Mouse (Mus musculus) spleen, adult 18-20 months (tissue): Measurements from ENCODE around the gene Ciz1.
"Not testable (repeated sequence)": the region's sequence is repeated elsewhere in the genome, so short reads cannot be mapped to it uniquely, and the experiment has no call there.

Experiments
- DNase-seq, 2 experiments: peaks; one replicate each; pipeline ENCODE4 v3.0.0; 2022; ENCODE audit warnings: mixed read lengths in 2 of 2

Gene Ciz1

DNA sequence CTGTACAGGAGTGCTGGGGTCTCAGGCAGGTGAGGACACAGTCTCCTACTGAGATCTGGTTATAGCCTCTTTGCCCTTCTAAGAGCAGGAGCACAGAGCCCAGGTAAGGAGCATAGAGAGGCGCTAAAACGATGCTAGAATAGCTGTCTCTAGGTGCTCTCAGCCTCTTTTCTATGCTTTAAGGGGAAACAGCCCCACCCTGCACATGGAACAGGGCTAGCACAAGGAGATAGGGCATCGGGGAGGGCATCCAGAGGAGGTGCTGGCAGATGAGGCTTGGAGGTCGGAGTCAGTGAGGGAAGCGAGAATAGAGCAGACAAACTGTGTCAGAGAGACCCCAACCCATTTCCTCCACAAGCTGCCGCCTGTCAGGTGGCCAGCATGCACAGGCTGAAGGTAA is 5.1 kb upstream of the Ciz1 start:
- DNase-seq, result no peak

DNA sequence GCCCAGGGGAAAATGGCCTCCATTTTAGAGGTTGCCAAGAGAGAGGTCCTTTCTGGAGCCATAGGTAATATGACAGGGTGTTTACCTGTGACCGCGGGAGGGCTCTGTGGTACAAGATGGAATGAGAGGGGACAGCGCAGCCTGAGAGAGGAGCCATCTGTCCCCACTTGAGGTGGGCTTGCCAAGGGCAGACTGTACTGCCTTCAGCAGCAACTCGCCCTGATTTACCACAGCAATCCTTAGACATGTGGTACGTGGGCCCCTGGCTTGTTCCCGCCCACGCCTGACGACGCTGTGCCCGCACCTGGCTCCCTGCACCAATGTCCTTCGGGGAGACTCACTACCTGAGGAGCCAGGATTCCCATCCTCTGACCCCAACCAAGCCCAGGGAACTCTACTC is 3.8 kb upstream of the Ciz1 start:
- DNase-seq, result no peak

DNA sequence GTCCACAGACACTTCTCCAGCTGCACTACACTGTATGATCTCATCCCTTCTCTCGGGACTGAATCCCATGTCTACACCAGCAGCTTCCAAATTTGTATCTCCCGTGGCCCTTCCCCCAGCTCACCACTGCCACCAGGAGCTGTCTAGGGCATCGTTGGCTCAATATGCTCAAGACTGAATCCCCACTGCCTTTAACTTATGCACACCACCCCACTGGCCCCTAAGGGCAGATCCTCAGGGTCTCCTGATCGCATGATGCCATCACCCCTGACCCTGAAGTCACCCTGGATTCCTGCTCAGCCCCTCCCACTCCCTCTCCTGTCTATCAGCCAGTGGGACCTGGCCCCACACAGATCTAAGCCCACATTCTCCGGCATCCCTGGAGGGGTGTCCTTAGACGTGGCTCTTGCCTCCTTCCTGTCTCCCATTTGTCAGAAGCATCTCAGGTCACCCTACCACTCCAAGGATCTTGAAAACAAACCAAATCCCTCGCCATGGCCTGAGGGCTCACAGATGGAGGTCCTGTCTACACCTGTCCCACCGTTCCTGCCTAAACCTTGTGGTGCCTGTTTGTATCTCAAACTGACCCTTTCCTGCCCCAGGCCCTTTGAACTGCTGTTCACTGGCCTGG is 2.4 kb upstream of the Ciz1 start:
- DNase-seq, result no peak

DNA sequence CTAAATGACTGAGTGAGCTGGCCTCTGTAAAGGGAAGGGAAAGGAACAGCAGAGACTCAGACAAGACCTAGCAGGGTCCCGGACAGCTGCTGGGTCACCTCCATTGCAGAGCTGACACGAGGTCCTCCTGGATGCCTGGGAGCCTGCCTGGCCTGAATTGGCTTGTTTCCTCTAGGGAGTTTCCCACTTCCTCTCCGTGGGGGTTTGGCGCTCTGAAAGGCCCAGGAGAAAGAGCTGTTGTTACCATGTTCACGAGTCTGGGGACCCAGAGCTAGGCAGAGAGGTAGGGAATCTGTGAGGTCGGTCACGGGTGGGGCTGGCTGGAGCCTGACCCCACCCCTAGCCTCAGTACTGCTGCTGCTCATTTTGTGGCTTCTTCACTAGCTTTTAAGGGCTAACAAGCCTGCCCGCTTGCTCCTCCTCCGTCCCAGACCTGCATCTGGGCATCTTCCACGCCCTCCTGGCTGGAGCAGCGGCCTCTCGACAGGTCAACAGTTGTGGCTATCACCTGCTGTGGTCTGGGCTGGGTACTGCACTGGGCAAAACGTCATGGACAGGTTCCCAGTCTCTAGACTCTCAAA is 1.6 kb upstream of the Ciz1 start:
- DNase-seq, result no peak

DNA sequence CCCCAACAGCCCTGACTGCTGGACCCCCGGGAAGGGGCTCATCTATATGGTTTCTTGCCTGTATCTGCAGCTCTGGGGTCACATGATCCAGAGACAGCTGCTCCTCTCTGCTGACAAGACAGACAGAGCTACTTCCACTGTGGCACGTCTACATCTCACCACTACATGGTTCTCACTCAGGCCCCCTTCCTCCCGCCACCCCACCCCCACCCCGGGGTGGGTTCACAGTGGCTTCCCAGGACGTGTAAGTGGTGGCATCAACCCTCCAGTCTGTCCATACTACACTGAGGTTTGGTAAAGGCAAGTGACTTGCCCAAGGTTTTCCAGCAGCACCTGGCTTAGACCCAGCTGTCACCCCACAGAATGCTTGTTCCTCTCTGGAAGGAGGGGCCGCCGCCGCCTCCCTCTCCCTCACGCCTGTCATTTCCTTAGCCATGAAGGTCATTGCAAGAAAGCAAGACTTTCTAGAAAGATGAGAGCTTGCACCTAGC is 611 bp upstream of the Ciz1 start:
- DNase-seq, result no peak

DNA sequence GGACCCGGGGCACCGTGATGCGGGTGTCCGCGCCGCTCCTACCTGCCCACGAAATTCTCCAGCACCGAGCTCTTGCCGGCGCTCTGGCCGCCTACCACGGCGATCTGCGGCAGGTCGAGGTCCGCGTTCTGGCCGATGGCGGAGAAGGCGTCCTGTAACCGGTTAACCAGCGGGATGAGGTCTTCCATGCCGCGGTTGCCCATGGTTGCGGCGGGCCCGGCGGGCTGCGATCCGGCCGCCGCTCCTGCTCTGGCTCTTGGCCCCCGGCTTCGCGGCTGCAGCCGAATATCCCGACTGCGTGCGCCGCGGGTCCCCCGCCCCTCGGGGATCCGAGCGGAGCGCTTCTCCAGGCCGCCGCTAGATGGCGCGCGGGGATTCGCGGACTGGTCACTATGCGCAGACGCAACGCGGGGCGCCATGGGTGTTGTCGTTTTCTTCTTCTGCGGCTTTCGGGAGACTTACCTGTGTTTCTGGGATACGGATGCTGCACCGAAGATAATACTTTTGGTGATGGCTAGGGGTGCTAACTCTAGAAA is 948 bp downstream of the Ciz1 start, which contains the start of gene Dnm1:
Gene Dnm1, minus strand, starts transcription at position 332 of the 536 bp plus-strand sequence.
- DNase-seq, result peak; percentile 70 to 89

DNA sequence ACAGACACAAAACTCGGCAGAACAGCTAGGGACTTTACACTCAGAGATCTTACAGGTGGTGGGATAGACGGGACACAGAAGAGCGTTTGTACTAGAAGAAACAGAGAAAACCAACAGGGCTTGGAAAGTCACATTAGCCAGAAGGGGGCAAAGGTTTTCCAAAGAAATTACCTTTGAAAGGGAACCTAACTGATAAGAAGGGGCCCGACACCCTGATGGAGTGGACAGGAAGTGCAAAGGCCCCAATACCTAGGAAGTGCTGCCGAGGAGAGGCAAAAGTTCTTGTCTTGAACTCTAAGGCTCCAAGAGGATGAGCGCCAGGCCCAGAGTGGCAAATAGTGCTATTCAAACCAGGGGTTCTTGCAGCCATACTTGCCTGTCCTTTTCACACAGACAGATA is 1.7 kb downstream of the Ciz1 start:
- DNase-seq, result no peak

DNA sequence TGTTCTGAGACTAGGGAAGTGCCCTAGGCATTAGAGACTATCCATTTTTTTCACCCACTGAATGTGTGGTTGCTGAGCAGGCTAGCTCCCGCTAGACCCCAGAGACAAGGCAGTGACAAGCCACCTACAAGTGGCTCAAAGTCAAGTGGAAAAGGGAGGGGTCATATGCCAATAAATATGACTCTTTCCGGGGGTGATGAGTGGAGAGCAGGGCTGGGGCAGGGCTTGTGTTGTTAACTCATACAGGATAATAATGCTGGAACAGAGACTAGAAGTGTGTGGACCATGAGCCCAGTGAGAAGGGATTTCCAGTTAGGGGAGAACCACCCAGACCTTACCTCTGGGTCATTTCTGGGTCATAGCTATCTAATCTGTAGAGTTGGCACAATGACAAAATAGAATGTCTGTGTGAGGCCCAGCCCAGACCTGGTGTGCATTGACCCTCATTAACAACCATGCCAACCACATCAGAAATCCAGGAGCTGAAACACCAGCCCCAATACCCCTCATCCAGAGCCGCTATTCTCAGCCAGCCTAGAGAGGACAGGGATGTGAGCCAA is 2.3 kb downstream of the Ciz1 start:
- DNase-seq, result no peak

DNA sequence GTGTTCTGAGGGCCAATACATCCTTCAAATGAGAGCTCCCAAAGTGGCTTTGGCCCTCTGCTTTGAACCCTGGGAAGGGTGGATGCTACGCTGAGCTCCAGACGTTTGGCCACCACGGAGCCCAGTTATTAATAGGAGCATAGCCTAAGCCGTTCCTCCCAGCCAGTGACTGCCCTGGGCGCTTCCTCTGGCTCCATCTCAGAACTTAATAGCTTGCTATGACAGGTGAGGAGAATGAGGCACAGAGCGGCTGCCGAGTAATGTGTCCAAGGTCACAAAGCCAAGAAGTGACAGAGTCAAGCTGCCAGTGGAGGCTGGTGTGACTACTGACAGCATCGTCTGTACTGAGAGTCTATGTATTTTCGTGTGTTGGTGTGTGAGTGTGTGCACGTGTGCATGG is 4.1 kb downstream of the Ciz1 start:
- no peak for DNase-seq

DNA sequence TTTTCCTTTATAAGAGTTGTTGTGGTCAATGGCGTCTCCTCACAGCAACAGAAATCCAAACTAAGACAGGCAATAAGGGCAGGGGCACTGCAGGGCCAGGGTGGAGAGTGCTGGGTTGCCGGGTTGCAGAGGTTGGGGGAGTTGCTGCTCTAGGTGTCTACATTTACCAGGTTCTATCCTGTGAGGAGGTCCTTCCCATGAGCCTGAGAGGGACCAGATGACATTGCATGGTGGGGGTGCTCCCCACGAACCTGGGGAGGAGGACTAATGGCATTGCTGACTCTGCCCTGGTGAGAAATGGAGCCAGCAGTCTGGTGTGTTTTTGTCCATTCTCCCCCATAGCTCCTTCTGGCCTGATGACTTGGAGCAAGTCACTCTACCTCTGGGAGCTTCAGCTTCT is 5.6 kb downstream of the Ciz1 start:
- DNase-seq, result no peak

DNA sequence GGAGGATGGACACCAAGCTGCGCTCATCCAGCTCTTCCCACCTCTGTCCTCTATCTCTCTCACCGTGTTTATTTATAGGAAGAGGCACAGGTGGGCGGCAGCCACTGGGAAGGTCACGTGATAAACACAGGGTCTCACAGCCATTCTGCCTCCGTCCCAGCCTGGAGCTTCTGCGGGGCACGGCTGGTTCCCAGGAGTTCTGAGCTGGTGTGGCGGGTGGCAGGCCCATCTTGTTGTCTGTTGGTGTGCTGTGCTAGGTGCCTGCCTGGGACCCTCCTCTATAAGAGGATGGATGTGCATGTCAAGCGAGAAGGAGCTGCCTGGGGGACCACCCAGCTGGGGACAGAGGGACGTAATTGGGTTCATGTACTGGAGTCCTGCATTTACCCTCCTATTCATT is 6.3 kb downstream of the Ciz1 start:
- DNase-seq, result no peak

DNA sequence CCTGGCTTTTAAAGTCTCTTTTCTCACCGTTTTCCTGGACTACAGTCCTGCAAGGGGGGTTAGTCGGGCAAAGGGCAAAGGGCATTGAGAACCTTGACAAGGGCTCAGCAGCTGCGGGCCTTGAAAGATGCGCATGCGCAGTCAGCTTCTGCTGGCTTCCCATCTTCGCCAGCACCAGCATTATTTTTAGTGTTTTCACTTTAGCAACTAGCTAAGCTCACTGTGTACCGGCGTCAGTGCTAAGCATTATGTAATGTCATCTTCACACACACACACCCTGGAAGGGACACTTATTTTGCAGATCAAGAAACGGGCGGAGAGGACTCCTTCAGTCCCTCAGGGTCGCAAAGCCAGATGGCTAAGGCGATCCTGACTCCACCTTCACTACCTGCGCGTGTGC is 8.6 kb downstream of the Ciz1 start:
- peak; percentile 48 to 60 for DNase-seq

DNA sequence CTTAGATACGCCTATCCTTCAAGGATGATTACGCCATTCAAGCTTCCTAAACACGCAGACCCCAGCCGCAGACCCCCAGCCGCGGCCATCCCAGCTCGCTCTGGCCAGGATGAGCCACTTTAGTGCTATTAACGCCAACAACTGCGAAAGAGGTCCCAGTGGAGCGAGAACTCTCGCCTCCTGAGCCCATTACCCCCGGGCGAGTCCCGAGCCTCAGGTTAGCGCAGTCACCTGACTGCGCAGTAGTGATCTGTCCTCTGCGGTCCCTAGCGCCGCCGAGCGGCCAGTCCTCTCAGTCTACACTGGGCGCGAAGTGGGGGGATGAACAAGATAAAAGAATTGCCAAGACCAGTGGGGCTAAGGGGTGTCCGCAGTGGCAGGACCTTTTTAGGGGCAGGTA is 9.3 kb downstream of the Ciz1 start:
- peak; percentile 62 to 79 for DNase-seq

DNA sequence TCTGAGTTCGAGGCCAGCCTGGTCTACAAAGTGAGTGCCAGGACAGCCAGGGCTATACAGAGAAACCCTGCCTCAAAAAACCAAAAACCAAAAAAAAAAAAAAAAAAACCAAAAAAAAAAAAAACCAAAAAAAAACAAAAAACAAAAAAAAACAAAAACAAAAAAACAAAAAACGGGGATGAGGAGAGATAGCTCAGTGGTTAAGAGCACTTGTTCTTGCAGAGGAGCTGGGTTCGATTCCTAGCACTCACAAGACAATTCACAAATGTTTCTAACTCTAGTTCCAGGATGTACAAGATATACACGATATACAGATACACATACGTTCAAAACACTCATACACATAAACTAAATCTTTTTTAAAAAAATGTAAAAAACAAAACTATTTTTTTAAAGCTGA is 10.1 kb downstream of the Ciz1 start:
- not testable (repeated sequence) for DNase-seq

DNA sequence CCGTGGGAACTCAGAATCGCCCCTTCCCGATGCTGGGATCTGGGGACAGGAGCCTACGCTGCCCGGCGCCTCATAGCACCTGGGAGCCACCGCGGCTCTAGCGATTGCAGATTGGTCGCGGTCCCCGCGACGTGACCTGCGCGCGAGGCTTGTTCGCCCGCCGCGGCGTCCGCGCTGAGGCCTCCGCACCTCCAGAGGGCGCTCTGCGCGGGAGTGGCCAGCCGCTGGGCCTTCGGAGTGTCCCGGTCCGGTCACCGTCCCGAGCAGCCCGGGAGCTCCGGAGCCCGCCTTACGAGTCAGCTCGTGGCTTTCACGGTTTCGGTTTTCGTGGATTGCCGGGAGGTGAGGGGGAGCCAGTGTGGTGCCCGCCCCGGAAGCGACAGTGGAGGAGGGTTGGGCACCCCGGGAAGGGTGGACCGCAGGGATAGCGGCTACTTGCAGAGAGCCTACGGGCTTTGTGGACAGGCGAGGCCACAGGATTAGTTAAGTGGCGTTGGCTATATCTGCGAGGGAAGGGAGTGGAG is 10.8 kb downstream of the Ciz1 start:
- DNase-seq, result peak; percentile 80 to 92

DNA sequence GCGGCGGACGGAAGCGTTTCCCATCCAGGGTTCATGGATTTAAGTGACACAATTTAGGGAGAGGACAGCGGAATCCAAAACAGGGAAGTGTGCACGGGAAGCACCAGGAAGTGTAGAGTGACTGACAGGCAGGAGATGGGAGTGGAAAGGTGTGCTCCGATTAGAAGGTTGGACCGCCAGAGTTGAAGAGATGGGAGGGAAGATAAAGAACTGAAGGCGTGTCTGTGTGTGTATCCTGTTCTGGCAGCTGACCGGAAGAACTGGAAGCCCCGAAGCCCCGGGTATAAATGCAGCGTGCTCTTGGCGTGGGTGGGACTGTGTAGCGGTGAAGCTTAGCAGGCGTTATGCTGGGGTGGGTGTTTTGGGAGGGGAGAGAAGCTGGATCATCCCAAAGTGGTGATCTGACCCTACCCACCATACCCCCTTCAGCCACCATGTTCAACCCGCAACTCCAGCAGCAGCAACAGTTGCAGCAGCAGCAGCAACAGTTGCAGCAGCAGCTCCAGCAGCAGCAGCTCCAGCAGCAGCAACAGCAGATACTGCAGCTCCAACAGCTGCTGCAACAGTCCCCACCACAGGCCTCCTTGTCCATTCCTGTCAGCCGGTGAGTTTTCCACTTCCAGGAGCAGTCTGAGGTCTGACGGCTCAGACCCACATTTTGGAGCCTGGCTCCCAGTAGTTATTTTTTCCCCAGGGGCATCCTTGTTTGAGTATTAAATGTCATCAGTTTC is 11.4 kb downstream of the Ciz1 start:
- no peak for DNase-seq

DNA sequence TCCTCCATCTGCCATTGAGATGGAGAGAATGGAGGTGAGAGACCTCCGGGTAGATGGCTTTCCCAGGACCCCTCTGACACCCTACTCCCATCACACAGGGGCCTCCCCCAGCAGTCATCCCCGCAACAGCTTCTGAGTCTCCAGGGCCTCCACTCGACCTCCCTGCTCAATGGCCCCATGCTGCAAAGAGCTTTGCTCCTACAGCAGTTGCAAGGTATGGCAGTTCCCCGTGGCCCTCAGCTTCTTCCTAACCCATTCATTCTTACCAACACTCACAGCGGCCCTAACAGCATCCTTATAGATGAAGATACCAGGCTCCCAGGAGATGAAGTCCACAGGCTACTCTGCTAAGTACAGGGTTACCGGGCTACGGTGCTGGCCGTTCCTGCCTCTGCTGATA is 12.0 kb downstream of the Ciz1 start:
- no peak for DNase-seq

DNA sequence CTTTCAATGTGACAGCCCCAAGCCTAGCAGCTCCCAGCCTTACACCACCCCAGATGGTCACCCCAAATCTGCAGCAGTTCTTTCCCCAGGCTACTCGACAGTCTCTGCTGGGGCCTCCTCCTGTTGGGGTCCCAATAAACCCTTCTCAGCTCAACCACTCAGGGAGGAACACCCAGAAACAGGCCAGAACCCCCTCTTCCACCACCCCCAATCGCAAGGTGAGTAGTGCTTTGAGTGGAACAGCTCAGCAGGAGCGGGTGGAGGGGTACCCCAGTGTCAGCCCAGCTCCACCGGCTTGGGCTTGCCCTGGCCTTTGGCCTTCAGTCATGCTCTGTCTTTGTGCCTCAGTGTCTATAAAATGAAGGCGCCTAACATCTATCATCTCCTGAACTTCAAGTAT is 15.2 kb downstream of the Ciz1 start:
- DNase-seq, result no peak

DNA sequence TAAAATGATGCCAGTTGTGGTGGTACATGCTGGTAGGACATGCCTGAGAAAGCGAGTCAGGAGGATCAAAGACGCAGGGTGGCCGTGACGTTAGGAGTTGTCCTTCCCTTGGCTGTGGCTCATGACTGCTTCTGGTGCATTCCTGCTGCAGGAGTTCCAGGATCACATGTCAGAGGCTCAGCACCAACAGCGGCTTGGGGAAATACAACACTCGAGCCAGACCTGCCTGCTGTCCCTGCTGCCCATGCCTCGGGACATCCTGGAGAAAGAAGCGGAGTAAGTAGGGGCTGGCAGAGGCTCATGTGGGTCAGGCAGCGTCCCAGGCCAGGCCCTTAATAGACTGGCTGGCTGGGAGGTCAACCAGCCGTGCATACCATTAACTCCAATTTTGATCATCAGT is 22.1 kb downstream of the Ciz1 start:
- DNase-seq, result no peak

DNA sequence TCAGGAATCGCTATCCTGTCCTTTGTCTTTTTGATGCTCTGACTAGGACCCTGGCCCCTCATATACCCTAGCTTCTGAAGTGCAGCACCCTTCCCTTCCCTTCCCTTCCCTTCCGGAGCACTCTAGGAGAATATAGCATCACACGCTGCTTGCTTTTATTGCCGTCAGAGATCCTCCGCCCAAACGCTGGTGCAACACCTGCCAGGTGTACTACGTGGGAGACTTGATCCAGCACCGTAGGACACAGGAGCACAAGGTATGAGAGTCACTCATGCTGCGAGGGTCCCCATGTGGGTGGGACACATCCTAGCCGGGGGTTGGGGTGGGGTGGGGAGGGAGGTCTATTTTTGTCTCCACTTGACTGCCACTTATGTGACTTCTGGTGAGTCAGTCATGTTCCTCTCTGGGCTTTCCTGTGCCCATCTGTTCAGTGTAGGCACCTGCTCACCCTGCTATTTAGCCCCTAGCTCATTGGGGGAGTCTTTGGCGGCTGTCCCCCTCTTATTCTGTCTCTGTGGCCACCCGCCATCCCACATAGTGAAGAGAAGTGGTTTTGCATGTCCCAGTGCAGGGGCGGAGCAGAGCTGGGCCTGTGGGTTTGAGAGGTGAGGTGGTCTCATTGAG is 23.3 kb downstream of the Ciz1 start:
- no peak for DNase-seq

DNA sequence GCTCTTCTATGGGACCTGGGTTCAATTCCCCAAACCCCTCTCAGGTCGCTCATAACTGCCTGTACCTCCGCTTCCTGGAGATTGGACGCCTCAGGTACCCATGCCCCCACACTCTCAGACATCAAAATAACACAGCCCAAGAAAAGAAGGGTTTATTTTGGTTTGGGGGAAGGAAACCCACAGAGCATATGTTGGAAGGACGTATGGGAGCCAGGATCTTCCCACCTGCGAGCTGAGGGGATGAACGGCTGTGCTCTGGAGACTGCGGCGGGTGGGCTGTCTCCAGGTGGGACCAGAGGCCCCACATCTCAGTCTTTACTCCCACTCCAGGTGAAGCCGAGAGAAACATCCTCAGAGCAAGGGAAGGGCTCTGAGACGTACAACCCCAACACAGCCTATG is 24.8 kb downstream of the Ciz1 start:
- no peak for DNase-seq

DNA sequence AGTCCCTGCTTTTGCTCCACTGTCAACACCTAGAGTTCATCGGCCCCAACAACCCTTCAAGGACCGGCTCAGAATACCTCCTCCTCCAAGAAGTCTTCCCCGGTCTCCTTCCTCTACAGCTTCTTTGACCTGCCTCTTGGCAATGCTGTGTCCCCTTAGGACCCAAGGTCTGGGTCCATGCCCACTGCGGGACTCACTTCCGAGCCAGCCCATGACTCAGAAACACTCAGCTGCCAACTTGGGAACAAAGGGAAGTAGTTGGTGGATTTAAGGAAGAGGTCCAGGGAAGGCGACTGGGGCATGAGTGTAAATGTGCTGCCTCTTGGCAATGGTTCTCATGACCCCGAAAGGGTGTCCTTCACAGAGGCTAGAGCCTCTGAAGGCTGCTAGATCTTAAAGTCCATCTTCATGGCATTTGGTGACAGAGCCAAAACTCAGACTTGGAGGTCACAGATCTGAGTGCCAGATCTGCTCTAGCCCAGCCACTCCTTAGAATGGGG is 27.9 kb downstream of the Ciz1 start:
- DNase-seq, result no peak
